Mouse (Mus musculus) lung, adult 18-20 months (tissue): ENCODE measurements around the gene Agpat3.
"Not testable (repeated sequence)": the region's sequence is repeated elsewhere in the genome, so short reads cannot be mapped to it uniquely, and the experiment has no call there.

Experiments used
- DNase-seq, 2 experiments: peaks; one replicate each; pipeline ENCODE4 v3.0.0; 2022; ENCODE audit warnings: mixed read lengths in 2 of 2

The Agpat3 gene

DNA sequence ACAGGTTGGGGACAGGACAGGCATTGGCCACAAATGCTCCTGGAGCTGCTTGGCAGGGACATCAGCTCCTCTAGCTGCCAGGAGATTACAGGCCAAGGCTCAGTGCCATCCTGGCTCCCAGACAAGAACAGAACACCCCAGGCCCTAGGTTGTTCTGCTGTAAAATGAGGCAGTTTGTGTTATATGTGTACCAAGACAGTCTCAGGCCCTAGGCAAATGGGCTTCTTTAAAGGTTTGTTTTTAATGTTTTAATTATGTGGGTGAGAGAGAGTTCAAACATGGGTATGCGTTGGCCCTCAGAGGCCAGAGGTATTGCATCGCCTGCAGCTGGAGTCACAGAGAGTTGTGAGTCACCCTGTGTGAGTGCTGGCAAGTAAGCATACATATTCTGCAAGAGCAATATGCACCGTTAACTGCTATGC is 8.0 kb upstream of the Agpat3 start:
- no peak for DNase-seq

DNA sequence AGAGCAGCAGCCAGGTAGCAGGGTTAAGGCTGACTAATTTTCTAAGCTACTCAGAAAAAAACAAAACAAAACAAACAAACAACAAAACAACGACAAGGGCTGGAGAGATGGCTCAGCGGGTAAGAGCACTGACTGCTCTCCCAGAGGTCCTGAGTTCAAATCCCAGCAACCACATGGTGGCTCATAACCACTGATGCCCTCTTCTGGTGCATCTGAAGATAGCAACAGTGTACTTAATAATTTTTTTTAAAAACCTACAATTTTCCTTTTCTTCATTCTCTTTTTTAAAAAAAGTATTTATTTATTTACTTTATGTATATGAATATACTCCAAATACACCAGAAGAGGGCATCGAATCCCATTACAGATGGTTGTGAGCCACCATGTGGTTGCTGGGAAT is 6.7 kb upstream of the Agpat3 start:
- not testable (repeated sequence) for DNase-seq

DNA sequence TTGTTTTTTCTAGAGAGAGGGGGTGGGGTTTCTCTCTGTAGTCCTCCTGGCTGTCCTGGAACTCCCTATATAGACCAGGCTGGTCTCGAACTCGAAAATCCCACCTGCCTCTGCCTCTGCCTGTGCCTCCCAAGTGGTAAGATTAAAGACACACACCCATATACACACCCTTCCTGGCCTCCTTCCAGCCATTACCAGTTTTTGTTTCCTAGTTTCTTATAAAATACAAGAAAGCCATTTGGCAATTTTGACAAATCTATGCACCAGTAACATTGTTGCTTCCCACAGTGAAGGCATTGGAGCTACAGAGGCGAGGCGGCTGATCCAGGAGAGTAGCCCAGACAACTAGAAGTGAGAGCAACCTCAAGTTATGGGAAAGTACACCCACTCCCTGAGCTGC is 6.0 kb upstream of the Agpat3 start:
- no peak for DNase-seq

- no peak for DNase-seq
Measured at GRCm38 (mm10) chr10:78357742-78358141, 5.5 kb upstream of the Agpat3 start.

GRCm38 (mm10) chr10:78355931-78356593 is 3.8 kb upstream of the Agpat3 start:
- DNase-seq = no peak

DNA sequence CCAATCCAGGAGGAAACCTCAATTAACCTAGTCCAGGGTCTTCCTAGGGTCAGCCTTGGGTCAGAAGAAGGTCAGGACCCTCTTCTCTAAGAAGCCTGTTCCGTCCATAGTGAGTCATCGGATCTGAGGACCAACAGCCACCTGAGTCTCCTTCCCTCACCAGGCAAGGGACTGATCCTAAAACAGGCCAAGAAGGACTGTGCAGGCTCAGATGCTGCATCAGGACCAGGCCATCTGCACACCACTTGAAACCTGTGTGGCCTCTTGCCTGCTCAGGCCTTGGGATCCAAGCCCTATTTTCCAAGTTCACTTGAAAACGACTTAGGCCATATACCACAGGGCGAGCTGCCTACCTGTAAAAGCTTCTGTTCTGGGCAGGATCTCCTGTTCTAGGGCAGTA is 907 bp upstream of the Agpat3 start:
- no peak for DNase-seq

DNA sequence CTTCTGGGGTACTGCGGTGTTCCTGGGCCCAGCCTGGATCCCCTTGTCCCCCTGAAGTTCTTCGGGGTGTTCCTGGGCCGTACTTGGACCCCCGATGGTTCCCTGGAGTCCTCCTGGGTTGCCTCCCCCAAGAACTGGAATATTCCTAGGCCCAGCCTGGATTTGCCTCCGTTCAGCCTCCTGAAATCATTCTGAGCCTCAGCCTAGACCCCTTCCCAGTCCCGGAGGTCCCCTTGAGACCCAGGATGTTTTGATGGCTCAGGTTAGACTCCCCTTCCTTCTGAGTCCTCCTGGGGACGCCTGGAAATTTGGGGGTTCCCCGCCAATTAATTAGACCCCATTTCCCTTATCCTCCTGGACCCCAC is 359 bp upstream of the Agpat3 start:
- DNase-seq = no peak

DNA sequence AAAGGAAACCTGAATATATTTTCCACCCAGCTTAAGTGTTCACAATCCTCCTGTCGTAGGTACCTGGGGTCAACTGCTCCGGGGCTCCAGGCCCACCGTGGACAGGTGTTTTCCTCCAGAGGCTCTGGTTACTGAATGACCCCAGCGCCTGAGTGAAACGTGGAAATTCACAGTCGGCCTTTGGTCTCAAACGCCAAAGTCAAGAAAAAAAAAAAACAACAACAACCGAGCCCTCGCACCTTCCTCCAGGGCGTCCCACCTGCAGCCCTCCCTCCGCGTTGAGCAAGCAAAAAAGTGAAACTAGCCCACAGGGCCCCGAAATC is 764 bp downstream of the Agpat3 start:
- DNase-seq = no peak

- DNase-seq = no peak
Measured at GRCm38 (mm10) chr10:78350796-78351556, 1.3 kb downstream of the Agpat3 start.

DNA sequence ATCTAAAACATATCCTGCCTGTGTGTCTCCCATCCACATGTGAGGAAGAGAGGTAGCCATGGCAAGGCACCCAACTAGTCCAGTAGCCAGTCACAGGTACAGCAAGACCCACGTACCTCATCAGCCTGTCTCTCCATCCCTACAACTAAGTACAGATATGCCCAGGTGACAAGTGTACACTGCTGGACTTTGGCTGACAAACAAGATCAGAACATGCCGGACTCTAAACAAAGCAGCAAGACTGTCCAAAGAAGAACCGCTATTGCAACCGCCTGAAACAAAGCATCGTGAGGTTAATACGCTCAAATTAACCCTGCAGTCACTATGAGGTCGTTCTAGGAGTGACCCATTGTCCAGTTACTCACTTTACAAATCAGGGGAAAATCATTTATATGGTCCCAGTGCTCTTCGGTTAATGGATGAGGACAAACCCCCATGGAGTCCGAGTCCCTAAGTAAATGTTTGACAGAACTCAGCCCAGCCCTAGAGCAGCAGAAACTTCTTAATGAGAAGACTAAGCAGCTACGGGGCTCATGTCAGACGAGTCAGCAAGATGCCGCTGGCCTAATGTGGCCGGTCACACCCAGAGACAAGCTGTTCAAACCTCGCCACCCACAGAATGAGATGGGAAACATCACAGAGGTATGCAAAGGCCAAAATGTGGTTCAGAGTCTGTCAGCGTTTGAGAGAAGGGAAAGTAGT is 2.7 kb downstream of the Agpat3 start:
- DNase-seq = no peak

- no peak for DNase-seq
Measured at GRCm38 (mm10) chr10:78348211-78348610, 4.1 kb downstream of the Agpat3 start.

GRCm38 (mm10) chr10:78347486-78347885 is 4.8 kb downstream of the Agpat3 start:
- DNase-seq = no peak

- no peak for DNase-seq
Measured at GRCm38 (mm10) chr10:78345466-78345865, 6.8 kb downstream of the Agpat3 start.

DNA sequence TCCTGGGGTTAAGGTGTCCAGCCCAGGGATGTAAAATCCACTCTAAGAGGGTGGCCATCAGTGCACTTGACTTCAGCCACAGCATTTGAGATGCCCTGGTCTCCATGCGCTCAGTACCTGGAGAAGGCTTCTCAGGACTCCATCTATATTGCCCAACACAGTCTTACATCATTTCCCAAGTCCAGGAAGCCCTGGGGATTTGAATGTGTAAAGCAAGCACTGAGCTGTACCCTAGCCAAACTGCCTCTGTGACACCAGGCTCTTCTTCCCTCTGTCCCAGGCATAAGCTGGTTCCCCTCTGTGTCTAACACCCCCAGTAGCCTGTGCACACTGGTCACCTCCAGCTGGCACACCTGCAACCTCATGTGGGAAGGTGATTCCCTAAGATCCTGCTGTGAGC is 10.2 kb downstream of the Agpat3 start:
- DNase-seq = no peak

DNA sequence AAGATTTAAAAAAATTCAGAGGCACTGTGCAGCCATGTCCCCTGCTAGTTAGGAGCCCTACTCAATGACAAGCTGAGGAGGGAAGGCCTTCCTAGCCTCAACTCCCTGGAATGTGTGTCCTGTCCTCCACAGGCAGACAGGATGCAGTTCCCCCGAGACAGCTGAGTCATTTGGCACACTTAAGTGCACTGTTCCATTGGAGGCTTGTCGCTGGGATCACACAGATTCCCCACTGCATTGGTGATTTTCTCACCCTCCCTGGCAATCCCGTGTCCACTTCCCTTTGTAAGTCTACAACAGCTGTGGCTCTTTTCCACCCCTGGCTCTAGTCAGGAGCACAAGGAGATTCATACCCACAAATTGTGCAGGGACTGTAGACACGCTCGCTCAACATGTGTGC is 14.1 kb downstream of the Agpat3 start:
- DNase-seq = peak; percentile 37 to 46

DNA sequence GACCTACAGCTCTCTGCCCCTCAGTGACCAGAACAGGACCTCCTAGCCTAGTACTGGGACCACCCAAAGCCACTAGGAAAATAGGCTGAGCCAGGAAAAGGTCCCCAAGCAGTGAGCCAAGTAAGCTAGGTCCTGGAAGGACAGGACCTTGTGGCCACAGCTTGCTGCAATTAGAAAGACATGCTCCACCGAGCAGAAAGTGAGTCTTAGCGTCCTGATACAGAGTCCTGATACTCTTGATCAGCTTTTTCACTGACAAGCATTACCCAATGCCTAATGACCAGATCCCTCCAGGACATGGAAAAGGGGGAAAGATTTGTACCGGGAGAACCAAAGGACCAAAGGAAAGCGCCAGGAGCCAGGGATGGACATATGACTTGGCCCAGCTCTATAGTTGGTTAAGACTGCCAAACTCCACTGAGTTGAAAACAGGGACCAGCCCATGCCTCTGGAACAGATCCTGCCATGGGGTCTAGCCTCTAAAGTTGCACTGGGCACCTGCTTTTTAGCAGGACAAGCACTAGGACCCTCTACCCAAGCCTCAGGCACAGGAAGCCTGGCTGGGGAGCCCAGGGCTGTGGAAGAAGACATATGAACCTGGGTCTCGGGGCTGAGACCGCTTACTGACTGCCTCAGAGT is 17.2 kb downstream of the Agpat3 start:
- DNase-seq = no peak

- no peak for DNase-seq
Measured at GRCm38 (mm10) chr10:78331577-78331976, 20.7 kb downstream of the Agpat3 start.

DNA sequence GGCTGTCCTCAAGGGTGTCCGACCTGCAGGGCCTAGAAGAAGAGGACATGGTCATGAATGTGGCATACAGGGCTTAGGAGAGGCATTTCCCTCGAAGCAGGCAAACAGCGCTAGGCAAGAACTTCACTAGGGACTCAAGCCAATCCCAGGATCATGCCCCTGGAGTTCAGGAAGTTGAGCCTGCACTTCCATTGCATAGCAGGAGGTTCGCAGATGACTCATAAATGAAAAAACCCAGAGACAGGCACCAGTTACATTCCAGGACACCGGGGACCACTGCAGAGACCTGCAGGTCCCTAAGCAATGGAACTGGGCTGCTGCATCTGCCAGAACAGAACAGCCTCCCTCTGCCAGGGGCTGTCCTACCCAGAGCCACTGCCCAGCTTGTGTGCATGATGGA is 23.0 kb downstream of the Agpat3 start:
- no peak for DNase-seq

DNA sequence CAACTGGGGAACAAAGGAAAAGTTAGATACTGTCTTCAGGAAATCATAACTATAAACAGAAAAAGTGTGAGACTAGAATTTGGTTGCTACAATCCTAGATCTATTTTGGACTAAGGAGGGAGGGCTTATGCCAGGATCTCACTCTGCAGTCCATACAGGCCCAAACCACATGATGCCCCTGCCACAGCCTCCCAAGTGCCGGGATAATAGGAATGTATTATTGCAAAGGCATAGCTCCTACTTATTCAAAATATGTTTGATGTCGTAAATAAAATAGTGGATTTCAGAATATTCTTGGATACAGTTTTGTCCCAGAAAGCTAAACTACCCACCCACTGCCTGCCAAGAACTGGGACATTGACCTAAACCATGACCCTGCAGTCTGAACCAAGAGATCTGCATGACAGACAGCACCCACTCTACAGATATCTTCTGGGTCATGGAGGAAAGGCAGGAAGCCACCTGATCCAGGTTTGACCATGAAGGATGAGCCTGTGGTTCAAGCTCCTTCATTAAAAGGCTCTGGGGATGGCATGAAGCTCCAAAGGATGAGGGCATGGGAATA is 24.2 kb downstream of the Agpat3 start:
- DNase-seq = no peak

GRCm38 (mm10) chr10:78325916-78326647 is 26.2 kb downstream of the Agpat3 start:
- no peak for DNase-seq

- no peak for DNase-seq
Measured at GRCm38 (mm10) chr10:78324556-78325164, 27.6 kb downstream of the Agpat3 start.

- DNase-seq = no peak
Measured at GRCm38 (mm10) chr10:78323214-78323880, 28.9 kb downstream of the Agpat3 start.
